Mouse (Mus musculus) liver, postnatal 0 days (tissue): ENCODE data around the gene Ttc29.

Source experiments
- CTCF ChIP-seq: sonication (generic); IDR thresholded peaks from 2 replicates; pipeline ENCODE4 v1.5.1; 2016; ENCODE audit warnings: antibody characterized with exemption, low read depth
- EP300 ChIP-seq: IDR thresholded peaks from 2 replicates; pipeline ENCODE4 v1.6.1; 2016; ENCODE audit warnings: antibody characterized with exemption, low read depth, mild to moderate bottlenecking

GRCm38 (mm10) chr8:78303579-78303978 lies 90.5 kb downstream of the Ttc29 start:
- TF ChIP-seq CTCF (no peak), EP300 (no peak)
